ENCODE assay signal across 15 mouse cellular contexts in the genomic region with DNA sequence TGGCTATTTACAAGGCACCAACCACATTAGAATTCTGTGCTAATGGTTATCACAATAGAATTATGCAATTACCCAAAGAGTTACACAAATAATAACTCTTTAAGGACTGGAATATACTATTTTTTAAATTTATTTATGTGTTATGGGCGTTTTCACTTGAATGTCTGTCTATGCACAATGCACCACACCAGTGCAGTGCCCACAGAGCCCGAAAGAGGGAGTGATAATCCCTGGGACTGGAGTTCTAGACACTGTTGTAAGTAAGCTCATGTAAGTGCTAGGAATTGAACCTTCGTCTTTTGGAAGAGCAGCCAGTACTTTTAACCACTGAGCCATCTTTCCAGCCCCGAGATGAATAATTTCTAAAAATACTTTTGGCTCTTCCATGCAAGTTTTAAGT.
"Had no signal": no experiment of that assay in that cellular context is flagged by ENCODE, and none has a peak within 500 bp of the region (broad histone marks: within the 10 kb centered on the region; RNA-seq: fewer than 3 reads in every experiment).

No protein-coding gene starts in this region.

- H3K4me3 ChIP-seq: midbrain, embryonic 12.5 days; midbrain, embryonic 15.5 days; neural tube, embryonic 12.5 days; neural tube, embryonic 15.5 days; stomach, embryonic 15.5 days had no signal

- H3K36me3 ChIP-seq: midbrain, embryonic 12.5 days; midbrain, embryonic 15.5 days; neural tube, embryonic 12.5 days; neural tube, embryonic 15.5 days; stomach, embryonic 15.5 days had no signal

- H3K4me2 ChIP-seq: liver, embryonic 11.5 days; midbrain, embryonic 12.5 days; midbrain, embryonic 15.5 days; neural tube, embryonic 12.5 days; neural tube, embryonic 15.5 days; stomach, embryonic 15.5 days had no signal

- H3K9me3 ChIP-seq: midbrain, embryonic 12.5 days; midbrain, embryonic 15.5 days; neural tube, embryonic 12.5 days; neural tube, embryonic 15.5 days; stomach, embryonic 15.5 days had no signal

- H3K9ac ChIP-seq: liver, embryonic 14.5 days; midbrain, embryonic 12.5 days; midbrain, embryonic 15.5 days; neural tube, embryonic 12.5 days; neural tube, embryonic 15.5 days; stomach, embryonic 15.5 days had no signal

- H3K27ac ChIP-seq: liver, embryonic 14.5 days; macrophage; midbrain, embryonic 12.5 days; midbrain, embryonic 15.5 days; neural tube, embryonic 12.5 days; neural tube, embryonic 15.5 days; stomach, embryonic 15.5 days had no signal

- DNase-seq: kidney, adult 11 months; kidney, adult 8-10 months; kidney, postnatal 14 days; right cerebral cortex, adult 18-20 months; right cerebral cortex, postnatal 14 days; spleen, adult 18-20 months; thymus, adult 18-20 months had no signal

- H3K27me3 ChIP-seq: midbrain, embryonic 12.5 days; midbrain, embryonic 15.5 days; neural tube, embryonic 12.5 days; neural tube, embryonic 15.5 days; stomach, embryonic 15.5 days had no signal
